Mouse (Mus musculus) forebrain, embryonic 13.5 days (tissue): ENCODE measurements around the gene Epb41l5. TPM values are rescaled to one million over a fixed set of nuclear protein-coding genes. Genes with fewer than 3 reads are reported as not detected.

Experiments used
- ATAC-seq: fragments of 200-750 bp; cut with Nextera tagmentation; 2 replicates; pipeline ENCODE4 v1.8.0; 2017
- H3K27ac ChIP-seq: fragments of 300-500 bp; sonication (generic); 2 replicates; pipeline ENCODE4 v1.5.1; 2015; ENCODE audit warnings: inconsistent platforms, mild to moderate bottlenecking, moderate library complexity
- H3K27me3 ChIP-seq: fragments of 300-500 bp; sonication (generic); 2 replicates; pipeline ENCODE4 v1.6.1; 2015; ENCODE audit warnings: mild to moderate bottlenecking, inconsistent platforms
- H3K36me3 ChIP-seq: fragments of 300-500 bp; sonication (generic); 2 replicates; pipeline ENCODE4 v1.6.1; 2015; ENCODE audit warnings: mild to moderate bottlenecking, inconsistent platforms; ENCODE audit not compliant: poor library complexity, severe bottlenecking
- H3K4me1 ChIP-seq: fragments of 300-500 bp; sonication (generic); 2 replicates; pipeline ENCODE4 v1.6.1; 2015; ENCODE audit warnings: inconsistent platforms
- H3K4me2 ChIP-seq: fragments of 300-500 bp; sonication (generic); 2 replicates; pipeline ENCODE4 v1.6.1; 2015; ENCODE audit warnings: inconsistent platforms, mild to moderate bottlenecking, moderate library complexity
- H3K4me3 ChIP-seq: fragments of 300-500 bp; sonication (generic); 2 replicates; pipeline ENCODE4 v1.5.1; 2015; ENCODE audit warnings: mild to moderate bottlenecking, inconsistent platforms
- H3K9ac ChIP-seq: fragments of 300-500 bp; sonication (generic); 2 replicates; pipeline ENCODE4 v1.6.1; 2015; ENCODE audit warnings: mild to moderate bottlenecking, inconsistent platforms
- H3K9me3 ChIP-seq: fragments of 300-500 bp; sonication (generic); replicated peaks from 2 replicates; pipeline ENCODE4 v1.6.1; 2016; ENCODE audit warnings: inconsistent platforms
- WGBS: fragments of 180-500 bp; shearing (Covaris S2); methylation state at CpG from one replicate; pipeline ENCODE4 v1.1.7; 2015; 5-methylcytosine and 5-hydroxymethylcytosine counted together
- polyA plus RNA-seq: library from polyadenylated mRNA; unstranded; fragments of >200 nt; fragmentation: Nextera tagmentation; extraction: Ambion mirVana; gene quantifications from 2 replicates; pipeline ENCODE4 v1.2.1, GENCODE M21; 2015

Gene Epb41l5
- polyA plus RNA-seq: 26.2 and 29.0 TPM in 2 replicates

GRCm38 (mm10) chr1:119648205-119649111 lies at the start of gene Epb41l5:
TSS of gene Epb41l5 (minus strand) at chr1:119649000.
- Histone ChIP-seq H3K9ac (peak within 1 kb of the TSS; percentile 77), H3K27ac (peak within 1 kb of the TSS; percentile 74), H3K36me3 (no peaks in the 10 kb centered on the region), H3K4me3 (peak within 1 kb of the TSS; percentile 83), H3K4me1 (peaks cover 14% of the 10 kb centered on the region), H3K9me3 (no peaks in the 10 kb centered on the region), H3K4me2 (peak within 1 kb of the TSS; percentile 83), H3K27me3 (no peaks in the 10 kb centered on the region)
- peak; percentile 97 for ATAC-seq
- under 1% methylated on average over 85 of the region's 86 CpGs for WGBS

DNA sequence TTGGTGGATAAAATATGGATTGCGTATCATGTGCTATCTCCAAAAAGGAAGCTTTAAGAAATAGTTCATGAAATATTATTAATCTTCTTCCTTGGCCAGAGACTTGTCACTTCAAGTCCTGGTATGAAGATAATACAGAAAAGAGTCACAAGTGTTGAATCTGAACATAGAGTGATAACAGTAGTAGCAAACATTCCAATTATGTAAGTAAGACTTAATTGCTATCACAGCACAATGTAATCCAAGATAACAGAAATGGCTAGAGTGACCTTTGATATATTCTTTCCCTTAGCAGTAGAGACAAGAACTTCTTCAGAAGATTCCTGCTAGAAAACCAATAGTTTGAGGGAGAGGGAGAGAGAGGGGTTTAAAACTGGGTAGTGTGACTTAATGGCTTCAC lies 48.1 kb upstream of the Epb41l5 start:
- no peak for ATAC-seq
- Histone ChIP-seq H3K4me1 (no peaks in the 10 kb centered on the region), H3K9ac (no peak overlapping the region), H3K36me3 (peaks cover 30% of the 10 kb centered on the region), H3K4me2 (no peak overlapping the region), H3K9me3 (no peaks in the 10 kb centered on the region), H3K4me3 (no peak overlapping the region), H3K27me3 (no peaks in the 10 kb centered on the region), H3K27ac (no peak overlapping the region)
- 100% methylated on average over 1 of the region's 1 CpGs for WGBS

- Histone ChIP-seq H3K4me2 (no peak overlapping the region), H3K4me3 (no peak overlapping the region), H3K36me3 (peaks cover 32% of the 10 kb centered on the region), H3K9me3 (no peaks in the 10 kb centered on the region), H3K9ac (no peak overlapping the region), H3K27me3 (no peaks in the 10 kb centered on the region), H3K27ac (no peak overlapping the region), H3K4me1 (peaks cover 4% of the 10 kb centered on the region; the same call in 1 of the 2 replicates)
- no peak for ATAC-seq
- WGBS: 86% methylated on average over 3 of the region's 3 CpGs
Observed at GRCm38 (mm10) chr1:119685773-119686558, 37.2 kb upstream of the Epb41l5 start.

- H3K9me3 ChIP-seq: no peaks in the 10 kb centered on the region
- no peak overlapping the region for H3K9ac ChIP-seq
- H3K4me2 ChIP-seq: no peak overlapping the region
- no peak overlapping the region for H3K4me3 ChIP-seq
- H3K27ac ChIP-seq: no peak overlapping the region
- peaks cover 35% of the 10 kb centered on the region for H3K36me3 ChIP-seq
- peak; percentile 62; the same call in 1 of the 2 replicates for ATAC-seq
- H3K27me3 ChIP-seq: no peaks in the 10 kb centered on the region
- peaks cover 4% of the 10 kb centered on the region; the same call in 1 of the 2 replicates for H3K4me1 ChIP-seq
- WGBS: 25% methylated on average over 2 of the region's 2 CpGs
Observed at GRCm38 (mm10) chr1:119681663-119682213, 32.9 kb upstream of the Epb41l5 start.

- peaks cover 25% of the 10 kb centered on the region for H3K36me3 ChIP-seq
- no peak overlapping the region for H3K27ac ChIP-seq
- H3K4me2 ChIP-seq: no peak overlapping the region
- H3K4me1 ChIP-seq: no peaks in the 10 kb centered on the region
- no peak overlapping the region for H3K9ac ChIP-seq
- H3K4me3 ChIP-seq: no peak overlapping the region
- WGBS: 85% methylated on average over 1 of the region's 1 CpGs
- H3K27me3 ChIP-seq: no peaks in the 10 kb centered on the region
- ATAC-seq: peak; percentile 70
- H3K9me3 ChIP-seq: no peaks in the 10 kb centered on the region
Observed at GRCm38 (mm10) chr1:119674984-119675383, 26.2 kb upstream of the Epb41l5 start.

DNA sequence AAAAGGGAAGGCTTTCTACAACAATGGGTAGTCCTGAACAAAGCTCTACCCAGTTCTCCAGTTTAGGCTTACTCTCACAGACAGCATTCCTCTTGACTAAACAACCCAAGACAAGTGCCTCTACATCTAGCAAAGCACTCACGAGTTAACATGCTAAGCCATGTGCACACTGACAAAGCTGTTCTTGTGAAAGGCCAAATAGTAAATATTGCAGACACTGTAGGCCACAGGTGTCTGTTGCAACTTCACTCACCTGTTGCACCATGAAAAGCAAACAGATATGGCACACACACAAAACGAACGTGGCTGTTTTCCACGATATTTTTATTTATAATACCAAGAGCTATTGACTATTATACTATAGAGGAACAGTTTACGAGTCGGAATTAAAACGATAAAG lies 18.1 kb upstream of the Epb41l5 start:
- no peak overlapping the region for H3K27ac ChIP-seq
- 90% methylated on average over 7 of the region's 7 CpGs for WGBS
- H3K27me3 ChIP-seq: no peaks in the 10 kb centered on the region
- no peaks in the 10 kb centered on the region for H3K4me1 ChIP-seq
- H3K4me3 ChIP-seq: no peak overlapping the region
- no peak overlapping the region for H3K4me2 ChIP-seq
- H3K9me3 ChIP-seq: no peaks in the 10 kb centered on the region
- no peak overlapping the region for H3K9ac ChIP-seq
- ATAC-seq: no peak
- H3K36me3 ChIP-seq: peaks cover 9% of the 10 kb centered on the region

- H3K9me3 ChIP-seq: no peaks in the 10 kb centered on the region
- 91% methylated on average over 2 of the region's 2 CpGs for WGBS
- no peak overlapping the region for H3K4me3 ChIP-seq
- no peak overlapping the region for H3K27ac ChIP-seq
- H3K9ac ChIP-seq: no peak overlapping the region
- 0 out of 2 replicates have a peak, but pooled peaks cover 7% of the 10 kb centered on the region for H3K36me3 ChIP-seq
- ATAC-seq: no peak
- H3K4me2 ChIP-seq: no peak overlapping the region
- no peaks in the 10 kb centered on the region for H3K4me1 ChIP-seq
- H3K27me3 ChIP-seq: no peaks in the 10 kb centered on the region
Observed at GRCm38 (mm10) chr1:119654307-119654706, 5.5 kb upstream of the Epb41l5 start.

DNA sequence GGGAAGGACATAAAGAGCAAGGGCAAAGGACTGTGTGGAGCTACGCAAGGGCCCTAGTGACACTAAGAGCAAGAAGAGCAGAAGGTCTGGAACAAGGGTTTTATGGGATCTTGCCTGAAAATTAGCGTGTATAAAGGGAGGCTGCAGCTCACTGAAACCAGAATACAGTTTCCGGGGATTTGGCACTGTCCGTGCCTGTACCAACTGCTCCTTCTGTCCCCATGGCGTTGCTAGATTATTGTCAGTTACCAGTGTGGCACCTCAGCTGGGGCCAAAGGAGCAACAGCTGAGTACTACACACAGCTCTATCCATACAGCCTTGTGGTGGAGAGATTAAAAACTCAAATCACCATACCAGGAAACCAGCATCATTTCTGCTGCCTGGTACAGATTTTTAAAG lies 1.6 kb upstream of the Epb41l5 start:
- Histone ChIP-seq H3K27ac (no peak overlapping the region), H3K4me3 (no peak overlapping the region), H3K4me1 (peaks cover 14% of the 10 kb centered on the region), H3K9me3 (no peaks in the 10 kb centered on the region), H3K36me3 (no peaks in the 10 kb centered on the region), H3K4me2 (no peak overlapping the region), H3K9ac (no peak overlapping the region), H3K27me3 (no peaks in the 10 kb centered on the region)
- WGBS: 92% methylated on average over 5 of the region's 5 CpGs
- ATAC-seq: no peak

DNA sequence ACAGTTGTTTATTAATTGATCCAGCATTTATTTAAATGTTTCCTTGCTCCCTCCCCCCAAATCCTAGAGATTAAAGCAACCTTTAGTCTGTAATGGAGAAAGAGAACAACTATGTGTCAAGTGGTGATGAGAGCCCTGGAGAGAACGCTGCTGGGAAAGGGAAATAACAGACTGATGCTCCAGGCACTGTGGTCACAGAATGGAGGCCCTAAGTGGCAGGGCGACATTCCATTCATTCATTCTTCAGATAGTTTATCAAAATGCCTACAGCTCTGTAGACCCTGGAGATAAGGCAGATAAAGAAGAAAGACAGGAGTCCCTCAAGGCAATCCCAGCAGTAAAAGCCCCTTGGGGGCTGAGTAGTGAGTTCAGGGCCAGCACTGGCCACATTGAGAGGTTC lies 827 bp upstream of the Epb41l5 start:
- no peak overlapping the region for H3K4me2 ChIP-seq
- no peaks in the 10 kb centered on the region for H3K9me3 ChIP-seq
- H3K9ac ChIP-seq: no peak overlapping the region
- ATAC-seq: no peak
- no peaks in the 10 kb centered on the region for H3K36me3 ChIP-seq
- H3K27ac ChIP-seq: no peak overlapping the region
- no peak overlapping the region for H3K4me3 ChIP-seq
- peaks cover 14% of the 10 kb centered on the region for H3K4me1 ChIP-seq
- H3K27me3 ChIP-seq: no peaks in the 10 kb centered on the region
- 83% methylated on average over 2 of the region's 2 CpGs for WGBS

DNA sequence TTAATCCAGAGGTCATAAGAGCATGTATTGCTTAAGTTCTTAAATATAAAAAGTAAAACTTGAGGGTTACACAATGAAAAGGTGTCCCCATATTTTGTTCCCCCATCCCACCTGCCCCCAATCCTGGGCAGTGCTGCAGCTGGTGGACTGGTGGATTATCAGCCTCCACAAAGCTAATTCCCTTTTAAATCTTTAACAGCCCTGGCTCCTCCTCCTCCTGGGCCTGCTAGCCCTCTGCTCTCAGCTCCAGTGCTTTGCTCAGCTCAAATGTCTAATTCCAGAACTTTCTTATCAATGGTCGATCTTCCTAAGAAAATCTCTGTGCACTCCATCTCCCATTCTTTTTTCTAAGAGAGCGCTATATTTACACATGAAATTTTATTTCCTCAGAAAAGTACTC lies 2.4 kb downstream of the Epb41l5 start:
- WGBS: 69% methylated on average over 2 of the region's 2 CpGs
- ATAC-seq: no peak
- Histone ChIP-seq H3K4me3 (no peak overlapping the region), H3K27me3 (no peaks in the 10 kb centered on the region), H3K4me2 (no peak overlapping the region), H3K9ac (no peak overlapping the region), H3K36me3 (no peaks in the 10 kb centered on the region), H3K27ac (no peak overlapping the region), H3K9me3 (no peaks in the 10 kb centered on the region), H3K4me1 (peaks cover 20% of the 10 kb centered on the region)

DNA sequence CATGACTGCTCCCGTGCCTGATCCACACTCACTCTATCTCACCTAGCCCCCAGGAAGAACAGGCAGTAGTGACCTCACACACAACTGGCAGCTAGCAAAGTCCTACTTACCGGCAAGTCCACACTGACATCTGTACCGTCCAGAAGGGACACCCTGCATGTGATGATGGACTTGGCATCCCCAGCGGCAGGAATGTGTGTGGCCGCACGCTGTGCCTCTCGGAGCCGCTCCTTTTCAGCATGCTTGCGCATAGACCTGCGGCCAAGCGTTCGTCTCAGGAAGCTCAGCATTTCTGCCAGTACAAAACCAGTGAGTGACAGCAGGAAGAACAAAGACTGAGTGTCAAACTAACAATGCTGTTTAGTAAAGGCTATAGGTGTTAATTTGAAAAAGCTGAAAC lies 6.4 kb downstream of the Epb41l5 start:
- no peak overlapping the region for H3K4me2 ChIP-seq
- 24% methylated on average over 12 of the region's 12 CpGs for WGBS
- no peak overlapping the region for H3K9ac ChIP-seq

More for the DNA sequence above, 6.4 kb downstream of the Epb41l5 start:
- peaks cover 12% of the 10 kb centered on the region for H3K4me1 ChIP-seq
- H3K27ac ChIP-seq: no peak overlapping the region
- no peaks in the 10 kb centered on the region for H3K36me3 ChIP-seq
- no peak overlapping the region for H3K4me3 ChIP-seq
- H3K27me3 ChIP-seq: no peaks in the 10 kb centered on the region
- peak; percentile 72 for ATAC-seq
- no peaks in the 10 kb centered on the region for H3K9me3 ChIP-seq
